Mouse (Mus musculus): ENCODE data around the gene Gm14085.
"Not testable (repeated sequence)": the region's sequence is repeated elsewhere in the genome, so short reads cannot be mapped to it uniquely, and the experiment has no call there.

The Gm14085 gene

DNA sequence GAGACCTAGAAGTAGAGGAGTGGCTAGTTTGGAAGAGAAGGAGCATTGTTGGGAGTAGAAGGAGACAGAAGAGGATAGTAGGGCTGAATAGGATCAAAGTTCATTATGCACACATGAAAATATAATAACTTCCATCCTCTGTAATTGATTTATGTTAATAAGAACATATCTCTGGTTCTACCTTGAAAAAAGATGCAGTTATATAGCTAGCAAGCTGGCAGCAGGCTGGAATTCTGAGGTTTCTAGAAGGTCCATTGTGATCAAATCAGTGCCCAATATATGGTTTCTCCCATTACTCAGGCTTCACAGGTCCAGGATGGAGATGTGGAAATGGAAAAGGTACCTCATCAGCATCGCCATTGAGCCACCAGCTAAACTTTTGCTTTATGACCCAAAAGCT lies at the start of gene Gm14085:
TSS of gene Gm14085 (plus strand) at position 301 of the 400 bp plus-strand sequence.
- DNase-seq (ENCODE audit: low read depth), result no peak

- not testable (repeated sequence) for DNase-seq (ENCODE audit: low read depth)
Observed at GRCm38 (mm10) chr2:122438706-122439482, 45.8 kb upstream of the Gm14085 start.

DNA sequence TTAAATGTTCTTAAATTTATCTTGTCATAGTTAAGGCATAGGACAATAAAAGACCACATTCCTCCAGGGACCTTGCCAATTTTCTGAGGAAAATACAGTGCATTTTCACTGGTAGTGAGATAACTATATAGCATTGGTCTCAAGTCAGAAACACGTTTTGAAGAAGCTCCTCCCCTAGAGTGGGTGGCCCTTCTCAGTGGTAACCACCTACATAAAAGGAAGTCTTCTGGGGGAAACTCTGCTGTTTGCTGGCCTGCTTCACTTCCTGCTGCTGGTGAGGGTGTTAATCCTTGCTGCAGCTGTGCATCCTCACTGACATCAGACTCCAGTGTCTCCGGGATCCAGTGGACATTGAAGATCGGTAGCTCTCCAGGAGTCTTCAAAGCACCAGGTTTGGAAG lies 44.2 kb upstream of the Gm14085 start:
- not testable (repeated sequence) for DNase-seq (ENCODE audit: low read depth)

DNA sequence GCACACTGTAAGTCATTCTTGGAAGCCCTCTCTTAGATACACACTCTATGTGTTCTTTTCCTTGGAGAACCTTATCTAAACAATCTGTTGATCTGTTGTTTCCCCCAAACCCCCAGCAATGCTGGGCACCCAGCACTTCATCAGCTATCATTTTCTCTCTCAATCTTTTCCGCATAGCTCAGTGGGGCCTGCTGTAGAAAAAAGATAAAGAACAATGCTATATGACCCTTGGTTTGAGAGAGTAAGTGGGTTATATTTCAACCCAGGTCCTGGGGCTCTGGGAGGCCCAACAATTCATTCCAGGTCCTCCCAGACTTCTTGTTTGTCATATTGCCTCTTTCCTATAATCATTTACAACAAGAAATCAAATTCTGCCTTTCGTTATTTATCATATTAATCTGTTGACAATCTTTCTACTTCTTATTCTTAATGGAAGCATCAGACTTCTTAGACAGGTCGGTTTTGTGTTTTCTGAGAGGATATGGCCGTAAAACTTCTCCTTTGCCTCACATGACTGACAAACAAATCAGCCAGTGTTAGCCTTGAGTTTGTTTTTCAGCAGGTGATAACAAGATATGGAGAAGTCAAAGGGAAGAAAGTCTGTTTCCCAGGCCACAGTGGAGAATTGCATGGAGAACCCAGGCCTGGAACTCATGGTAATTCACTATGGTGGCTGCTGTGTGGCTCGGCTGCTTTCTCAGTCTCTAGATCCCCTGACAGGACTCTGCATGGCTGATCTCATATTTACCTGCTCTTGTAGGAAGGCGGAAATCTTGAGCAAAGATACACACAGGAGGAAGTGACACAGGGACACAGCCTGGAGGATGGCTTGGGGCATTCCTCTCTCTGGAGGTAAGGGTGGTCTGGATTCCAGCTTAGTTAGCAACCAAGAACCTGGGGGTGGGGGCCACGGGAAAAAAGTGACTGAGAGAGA lies 43.5 kb upstream of the Gm14085 start:
- no peak for DNase-seq (ENCODE audit: low read depth)

DNA sequence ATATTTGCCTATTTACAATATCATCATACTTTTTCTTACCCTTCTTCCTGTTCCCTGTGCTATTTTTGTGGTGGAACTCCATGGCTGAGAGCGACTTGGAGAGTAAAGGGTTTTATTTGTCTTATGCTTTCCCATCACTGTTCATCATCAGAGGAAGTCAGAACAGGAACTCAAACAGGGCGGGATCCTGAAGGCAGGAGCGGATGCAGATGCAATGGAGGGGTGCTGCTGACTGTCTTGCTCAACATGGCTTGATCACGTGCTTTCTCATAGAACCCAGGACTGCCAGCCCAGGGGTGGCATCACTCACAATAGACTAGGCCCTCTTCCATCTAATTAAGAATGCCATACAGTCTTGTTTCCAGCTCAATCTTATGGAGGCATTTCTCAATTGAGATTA lies 34.4 kb upstream of the Gm14085 start:
- DNase-seq (ENCODE audit: low read depth), result no peak

GRCm38 (mm10) chr2:122452426-122452825 lies 32.3 kb upstream of the Gm14085 start:
- DNase-seq (ENCODE audit: low read depth), result no peak

GRCm38 (mm10) chr2:122466901-122467300 lies 17.8 kb upstream of the Gm14085 start:
- DNase-seq (ENCODE audit: low read depth), result peak; percentile 79

DNA sequence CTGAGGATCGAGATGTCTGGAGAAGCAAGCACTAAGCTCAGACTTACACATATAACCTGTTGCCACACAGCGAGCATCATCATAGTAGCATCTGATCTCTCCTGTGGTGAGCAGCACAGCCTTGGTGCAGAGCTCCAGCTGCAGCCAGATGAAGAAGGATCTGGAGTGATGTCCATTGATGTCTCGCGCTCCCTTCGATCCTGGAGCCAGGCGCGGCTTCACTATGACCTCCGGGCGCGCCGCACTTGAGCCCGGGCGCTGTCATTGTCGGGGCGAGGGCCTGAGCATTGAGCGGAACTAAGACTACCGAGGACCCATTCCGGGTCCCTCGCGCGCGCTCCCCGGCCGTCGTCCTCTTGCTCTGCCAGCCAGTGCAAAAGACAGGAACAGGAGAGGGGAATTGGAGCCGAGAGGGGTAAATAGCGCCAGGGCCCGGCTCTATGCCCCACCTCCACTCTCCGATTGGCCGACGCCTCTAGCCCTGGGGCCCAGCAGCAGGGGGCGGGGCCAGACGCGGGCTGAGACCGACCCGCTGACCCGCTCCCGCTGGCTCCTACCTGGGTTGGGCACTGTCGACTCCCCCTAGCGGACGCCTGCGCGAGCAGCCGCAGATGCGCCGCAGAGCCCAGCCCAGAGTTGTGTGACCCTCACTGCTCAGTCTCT lies 17.3 kb upstream of the Gm14085 start:
- DNase-seq (ENCODE audit: low read depth), result peak; percentile 88

GRCm38 (mm10) chr2:122469221-122469620 lies 15.5 kb upstream of the Gm14085 start:
- DNase-seq (ENCODE audit: low read depth), result peak; percentile 88

GRCm38 (mm10) chr2:122476585-122476984 lies 8.2 kb upstream of the Gm14085 start:
- no peak for DNase-seq (ENCODE audit: low read depth)

DNA sequence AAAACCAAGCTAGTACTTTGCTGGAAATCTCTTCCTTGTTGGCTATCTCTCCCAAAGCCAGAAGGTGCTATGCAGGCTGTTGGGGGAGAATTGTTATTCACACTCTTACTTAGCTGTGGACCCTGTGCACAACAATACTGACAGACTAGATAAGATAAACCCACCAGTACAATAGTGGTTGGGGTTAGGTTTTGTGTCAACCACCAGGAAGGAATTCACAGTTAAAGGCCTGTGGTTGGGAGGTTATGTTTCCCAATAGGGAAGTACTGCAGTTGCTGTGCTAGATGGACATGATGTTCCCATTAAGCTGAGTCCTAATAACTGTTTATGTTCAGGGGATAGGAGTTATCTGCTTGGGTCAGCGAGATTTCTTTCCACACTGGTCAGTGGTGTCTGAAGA lies 954 bp upstream of the Gm14085 start:
- DNase-seq (ENCODE audit: low read depth), result not testable (repeated sequence)

- not testable (repeated sequence) for DNase-seq (ENCODE audit: low read depth)
Observed at GRCm38 (mm10) chr2:122485654-122486053, 913 bp downstream of the Gm14085 start.

GRCm38 (mm10) chr2:122486122-122486521 lies 1.4 kb downstream of the Gm14085 start:
- not testable (repeated sequence) for DNase-seq (ENCODE audit: low read depth)

DNA sequence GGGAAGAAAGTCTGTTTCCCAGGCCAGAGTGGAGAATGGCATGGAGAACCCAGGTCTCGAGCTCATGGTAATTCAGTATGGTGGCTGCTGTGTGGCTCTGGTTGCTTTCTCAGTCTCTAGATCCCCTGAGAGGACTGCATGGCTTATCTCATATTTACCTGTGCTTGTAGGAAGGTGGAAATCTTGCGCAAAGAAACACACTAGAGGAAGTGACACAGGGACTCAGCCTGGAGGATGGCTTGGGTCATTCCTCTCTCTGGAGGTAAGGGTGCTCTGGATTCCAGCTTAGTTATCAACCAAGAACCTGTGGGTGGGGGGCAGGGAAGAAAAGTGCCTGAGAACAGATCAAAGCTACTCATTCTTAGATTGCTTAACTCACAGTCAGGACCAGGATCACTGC lies 1.9 kb downstream of the Gm14085 start:
- DNase-seq (ENCODE audit: low read depth), result no peak

- peak; percentile 60 for DNase-seq (ENCODE audit: low read depth)
Observed at GRCm38 (mm10) chr2:122529696-122530095, 45.0 kb downstream of the Gm14085 start.

DNA sequence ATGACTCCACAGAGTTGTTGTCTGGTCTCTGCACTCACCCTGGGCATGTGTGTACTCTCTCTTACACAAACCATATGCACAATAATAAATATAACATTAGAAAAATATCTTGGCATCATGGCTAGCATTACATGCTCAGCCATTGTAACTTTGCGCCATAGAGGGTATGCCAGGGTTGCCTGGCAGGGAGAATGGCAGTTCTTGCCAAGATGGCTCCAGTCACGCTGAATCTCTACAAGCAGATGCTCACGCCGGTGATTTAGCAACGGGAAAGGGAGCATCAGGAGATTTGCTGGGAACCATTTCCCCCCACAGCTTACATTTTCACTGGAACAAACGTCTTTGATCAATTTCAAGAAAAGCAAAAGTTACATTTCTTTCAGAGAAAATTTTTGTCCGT lies 46.5 kb downstream of the Gm14085 start:
- no peak for DNase-seq (ENCODE audit: low read depth)

DNA sequence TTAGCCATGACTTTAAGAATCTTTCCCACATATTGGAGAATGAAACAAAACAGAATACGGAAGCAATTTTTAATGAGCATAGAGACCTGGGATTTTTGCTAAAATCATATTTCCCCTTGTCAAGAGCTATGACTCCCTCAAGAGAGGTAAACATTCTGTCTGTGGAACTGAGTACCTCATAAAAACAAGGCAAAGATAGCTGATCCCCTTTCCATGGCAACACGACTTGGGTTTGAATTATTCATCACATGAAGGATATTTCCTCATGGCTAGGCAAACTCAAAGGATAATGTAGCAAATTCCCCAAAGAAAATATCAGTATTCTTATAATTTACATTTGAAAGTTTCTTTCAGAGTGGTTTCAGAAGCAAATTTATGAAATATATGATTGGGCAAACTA lies 47.0 kb downstream of the Gm14085 start:
- DNase-seq (ENCODE audit: low read depth), result no peak

DNA sequence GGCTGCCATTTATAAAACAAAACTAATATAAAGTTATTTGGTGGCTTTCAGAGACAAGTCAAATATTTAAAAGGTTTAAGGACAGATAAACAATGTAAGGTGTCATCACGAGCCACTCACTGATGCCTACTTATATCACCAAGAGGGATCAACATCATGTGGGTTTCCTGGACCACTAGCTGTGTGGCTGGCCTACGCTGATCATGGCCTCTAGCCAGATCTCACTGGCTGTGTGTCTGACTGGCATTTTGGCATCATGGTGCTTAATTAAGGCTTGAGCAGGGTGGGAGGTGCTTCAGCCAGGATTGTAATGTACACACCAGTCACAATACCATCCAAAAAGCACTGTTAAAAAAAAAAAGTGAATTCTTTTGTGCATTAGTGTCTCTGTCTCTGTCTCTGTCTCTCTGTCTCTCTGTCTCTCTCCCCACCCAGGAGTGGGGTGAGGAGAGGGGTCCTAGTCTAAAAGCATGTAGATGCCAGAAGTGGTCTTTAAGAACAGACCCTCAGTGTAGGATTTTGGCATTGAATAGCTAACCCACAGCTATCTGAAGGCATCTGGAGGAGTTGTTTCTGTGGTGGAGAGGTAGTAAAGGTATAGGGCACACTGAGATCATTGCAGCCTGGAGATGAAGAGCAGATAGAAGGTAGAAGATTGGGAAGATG lies 47.5 kb downstream of the Gm14085 start:
- no peak for DNase-seq (ENCODE audit: low read depth)

DNA sequence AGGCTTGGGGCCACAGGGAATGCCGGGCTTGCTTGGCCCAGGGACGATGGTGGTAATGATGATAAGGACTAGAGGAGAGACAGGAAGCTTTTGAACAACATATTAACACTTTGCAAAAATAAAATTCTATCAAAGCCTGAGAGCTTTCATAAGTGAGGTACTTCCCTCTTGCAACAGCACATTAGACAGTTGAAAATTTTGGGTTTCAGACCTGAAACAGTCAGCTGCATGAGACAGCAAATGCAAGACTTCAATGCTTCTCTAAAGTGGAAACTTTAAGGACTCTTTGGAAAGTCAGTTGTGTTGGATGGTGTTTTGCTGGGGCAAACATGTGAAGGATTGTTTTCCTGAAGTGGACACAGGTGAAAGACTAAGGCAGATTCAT lies 48.1 kb downstream of the Gm14085 start:
- DNase-seq (ENCODE audit: low read depth), result no peak

- no peak for DNase-seq (ENCODE audit: low read depth)
Observed at GRCm38 (mm10) chr2:122533378-122533777, 48.6 kb downstream of the Gm14085 start.

GRCm38 (mm10) chr2:122534671-122535070 lies 49.9 kb downstream of the Gm14085 start:
- no peak for DNase-seq (ENCODE audit: low read depth)

DNA sequence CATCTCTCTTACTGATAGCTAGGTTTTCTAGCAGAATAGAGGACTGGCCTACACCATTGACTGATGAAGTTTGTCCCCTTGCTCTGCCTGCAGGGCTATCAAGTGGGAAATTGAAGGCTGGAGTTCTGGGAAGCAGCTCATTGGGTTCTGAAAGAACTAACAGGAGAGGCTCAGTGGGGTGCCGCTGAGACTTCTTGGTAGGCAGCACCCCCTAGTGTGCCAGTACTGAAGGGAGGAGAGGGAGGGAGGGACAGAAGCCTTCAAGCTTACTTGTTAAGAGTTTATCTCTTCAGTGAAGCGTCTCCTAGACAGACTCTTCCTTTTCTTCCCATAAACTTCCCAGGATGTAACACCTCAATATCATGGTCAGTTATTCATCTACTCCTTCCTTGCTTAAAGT lies 73.6 kb downstream of the Gm14085 start:
- DNase-seq (ENCODE audit: low read depth), result peak; percentile 74
